Mouse (Mus musculus): Measurements from ENCODE around the gene Tekt3. TPM values are rescaled to one million over a fixed set of nuclear protein-coding genes. Genes with fewer than 3 reads are reported as not detected.

Tekt3 gene
- total RNA-seq (2014; fragmentation: Nextera tagmentation) (not detected in 2 replicates), total RNA-seq (2017) (0.11 TPM in 1 of 2 replicates, not detected in the other), polyA plus RNA-seq (2012) (not detected in 2 replicates)

DNA sequence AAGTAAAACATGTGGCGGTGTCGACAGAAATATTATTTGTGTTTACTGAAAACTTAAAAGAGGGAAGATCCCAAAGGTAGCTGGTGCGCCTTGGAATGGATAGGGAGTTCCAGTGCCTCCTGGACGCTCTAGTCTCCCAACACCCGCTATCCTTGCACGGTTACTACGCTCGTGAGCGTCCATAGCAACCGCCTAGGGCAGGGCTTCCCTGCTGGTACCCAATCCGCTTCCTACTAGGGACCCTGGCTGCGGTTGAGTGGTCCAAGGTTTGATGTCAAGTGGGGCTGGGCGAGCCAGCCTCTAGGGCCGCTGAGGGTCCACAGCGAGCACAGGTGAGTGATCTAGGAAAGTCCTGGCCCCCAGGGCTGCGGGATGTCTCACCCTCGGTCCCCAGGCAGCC lies at the start of gene Tekt3:
Gene Tekt3 (plus strand): TSS at position 209 of the 400 bp plus-strand sequence.
- H3K4me1 ChIP-seq (ENCODE audit: insufficient read depth, low read depth, low read length) = no peaks in the 10 kb centered on the region
- ATAC-seq (ENCODE audit: extremely low read depth, insufficient number of reproducible peaks, low FRiP score, poor library complexity, severe bottlenecking) (no peak), DNase-seq (ENCODE audit: low spot score) (no peak)
- peaks cover 7% of the 10 kb centered on the region for H3K9me3 ChIP-seq (replicated peaks)
- H3K27me3 ChIP-seq (ENCODE audit: insufficient read depth, low read length) = no peaks in the 10 kb centered on the region
- H3K36me3 ChIP-seq (replicated peaks) = no peaks in the 10 kb centered on the region
- no peak within 1 kb of the TSS for H3K4me3 ChIP-seq (ENCODE audit: low read depth, low read length)
- no peak for TF ChIP-seq TAL1 (conservative IDR thresholded peaks at IDR 0.05; ENCODE audit: low read depth, low read length)
- no peak for TF ChIP-seq GATA2 (IDR thresholded peaks at IDR 0.05; ENCODE audit: borderline replicate concordance, low read depth, low read length)
- no peak for TF ChIP-seq GATA1 (IDR thresholded peaks at IDR 0.05; ENCODE audit: borderline replicate concordance, low read length)
- TF ChIP-seq CTCF (IDR thresholded peaks at IDR 0.05; ENCODE audit: low read depth, low read length) = no peak

- no peak for DNase-seq (ENCODE audit: low spot score)
- no peaks in the 10 kb centered on the region for H3K36me3 ChIP-seq (replicated peaks)
- TF ChIP-seq CTCF (IDR thresholded peaks at IDR 0.05; ENCODE audit: low read depth, low read length) = no peak
- no peak for TF ChIP-seq TAL1 (conservative IDR thresholded peaks at IDR 0.05; ENCODE audit: low read depth, low read length)
- TF ChIP-seq GATA1 (IDR thresholded peaks at IDR 0.05; ENCODE audit: borderline replicate concordance, low read length) = no peak
- H3K4me1 ChIP-seq (ENCODE audit: insufficient read depth, low read depth, low read length) = no peaks in the 10 kb centered on the region
- no peak for ATAC-seq (ENCODE audit: extremely low read depth, insufficient number of reproducible peaks, low FRiP score, poor library complexity, severe bottlenecking)
- no peaks in the 10 kb centered on the region for H3K27me3 ChIP-seq (ENCODE audit: insufficient read depth, low read length)
- H3K4me3 ChIP-seq (ENCODE audit: low read depth, low read length) = no peak overlapping the region
- H3K9me3 ChIP-seq (replicated peaks) = no peaks in the 10 kb centered on the region
These were observed 43.9 kb upstream of the Tekt3 start for GRCm38 (mm10) chr11:63017327-63018082.

- Histone ChIP-seq H3K36me3 (replicated peaks) (no peaks in the 10 kb centered on the region), H3K27me3 (ENCODE audit: insufficient read depth, low read length) (no peaks in the 10 kb centered on the region), H3K4me3 (ENCODE audit: low read depth, low read length) (no peak overlapping the region), H3K4me1 (ENCODE audit: insufficient read depth, low read depth, low read length) (no peaks in the 10 kb centered on the region), H3K9me3 (replicated peaks) (no peaks in the 10 kb centered on the region)
- TF ChIP-seq CTCF (IDR thresholded peaks at IDR 0.05; ENCODE audit: low read depth, low read length) (no peak), GATA2 (IDR thresholded peaks at IDR 0.05; ENCODE audit: borderline replicate concordance, low read depth, low read length) (no peak)
- ATAC-seq (ENCODE audit: extremely low read depth, insufficient number of reproducible peaks, low FRiP score, poor library complexity, severe bottlenecking) (no peak), DNase-seq (ENCODE audit: low spot score) (no peak)
These were observed 43.3 kb upstream of the Tekt3 start for GRCm38 (mm10) chr11:63018083-63018622.

GRCm38 (mm10) chr11:63020633-63021032 lies 40.8 kb upstream of the Tekt3 start:
- DNase-seq (ENCODE audit: low spot score) (no peak), ATAC-seq (ENCODE audit: extremely low read depth, insufficient number of reproducible peaks, low FRiP score, poor library complexity, severe bottlenecking) (no peak; the same call in 1 of the 2 replicates)
- Histone ChIP-seq H3K4me1 (ENCODE audit: insufficient read depth, low read depth, low read length) (no peaks in the 10 kb centered on the region), H3K4me3 (ENCODE audit: low read depth, low read length) (no peak overlapping the region), H3K27me3 (ENCODE audit: insufficient read depth, low read length) (no peaks in the 10 kb centered on the region), H3K9me3 (replicated peaks) (no peaks in the 10 kb centered on the region), H3K36me3 (replicated peaks) (no peaks in the 10 kb centered on the region)
- no peak for TF ChIP-seq CTCF (IDR thresholded peaks at IDR 0.05; ENCODE audit: low read depth, low read length)
- TF ChIP-seq GATA1 (IDR thresholded peaks at IDR 0.05; ENCODE audit: borderline replicate concordance, low read length) = no peak
- no peak for TF ChIP-seq TAL1 (conservative IDR thresholded peaks at IDR 0.05; ENCODE audit: low read depth, low read length)
- no peak for TF ChIP-seq GATA2 (IDR thresholded peaks at IDR 0.05; ENCODE audit: borderline replicate concordance, low read depth, low read length)
- TF ChIP-seq POLR2AphosphoS5 (IDR thresholded peaks at IDR 0.05; ENCODE audit: insufficient replicate concordance, low read depth, low read length) = no peak

DNA sequence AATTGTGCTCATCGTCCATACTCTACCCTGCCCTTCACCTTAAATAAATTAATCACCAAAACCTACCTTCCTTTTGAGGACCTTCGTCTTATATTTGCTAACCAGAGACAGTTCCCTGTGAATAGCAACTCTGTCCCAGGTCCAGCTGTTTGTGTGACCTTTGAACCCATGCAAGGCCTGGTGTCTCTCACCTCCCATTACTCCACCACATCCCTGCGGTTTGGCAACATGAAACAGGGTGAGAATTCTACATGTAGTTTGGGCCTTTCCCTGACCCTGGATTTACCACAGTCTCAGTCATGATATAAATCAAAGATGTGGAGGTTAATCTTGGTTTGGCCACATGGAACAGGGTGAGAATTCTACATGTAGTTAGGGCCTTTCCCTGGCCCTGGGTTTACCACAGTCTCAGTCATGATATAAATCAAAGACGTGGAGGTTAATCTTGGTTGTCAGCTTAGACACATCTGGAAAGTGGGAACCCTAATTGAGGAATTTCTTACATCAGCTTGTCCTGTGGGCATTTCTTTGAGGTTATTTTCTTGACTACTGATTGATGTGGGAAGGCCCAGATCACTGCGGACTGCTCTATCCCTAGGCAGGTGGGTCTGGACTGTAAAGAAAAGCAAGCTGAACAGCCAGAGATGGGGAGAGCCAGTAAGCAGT lies 40.2 kb upstream of the Tekt3 start:
- Histone ChIP-seq H3K36me3 (replicated peaks) (no peaks in the 10 kb centered on the region), H3K27me3 (ENCODE audit: insufficient read depth, low read length) (no peaks in the 10 kb centered on the region), H3K4me3 (ENCODE audit: low read depth, low read length) (no peak overlapping the region), H3K4me1 (ENCODE audit: insufficient read depth, low read depth, low read length) (no peaks in the 10 kb centered on the region), H3K9me3 (replicated peaks) (no peaks in the 10 kb centered on the region)
- ATAC-seq (ENCODE audit: extremely low read depth, insufficient number of reproducible peaks, low FRiP score, poor library complexity, severe bottlenecking) (no peak), DNase-seq (ENCODE audit: low spot score) (no peak)
- TF ChIP-seq CTCF (IDR thresholded peaks at IDR 0.05; ENCODE audit: low read depth, low read length) (no peak), POLR2AphosphoS5 (IDR thresholded peaks at IDR 0.05; ENCODE audit: insufficient replicate concordance, low read depth, low read length) (no peak), GATA1 (IDR thresholded peaks at IDR 0.05; ENCODE audit: borderline replicate concordance, low read length) (no peak), GATA2 (IDR thresholded peaks at IDR 0.05; ENCODE audit: borderline replicate concordance, low read depth, low read length) (no peak), TAL1 (conservative IDR thresholded peaks at IDR 0.05; ENCODE audit: low read depth, low read length) (no peak)

DNA sequence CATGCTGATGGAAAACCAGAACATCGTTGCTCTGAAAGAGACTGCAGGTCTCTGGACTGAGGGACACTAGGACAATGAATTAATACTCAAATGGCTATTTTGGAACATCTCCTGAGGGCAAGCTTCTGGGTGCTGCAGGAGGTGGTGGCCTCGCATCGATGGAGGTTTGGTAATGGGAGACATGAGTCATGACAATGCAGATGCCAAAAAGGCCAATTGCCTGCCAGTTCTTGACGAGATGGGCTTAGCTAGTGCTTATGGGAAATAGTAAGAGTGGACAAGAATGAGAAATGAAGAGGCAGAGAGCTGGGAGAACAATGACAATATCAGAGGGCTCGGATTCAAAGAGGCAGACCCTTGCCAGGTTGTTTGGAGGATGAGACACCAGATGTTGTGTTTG lies 38.0 kb upstream of the Tekt3 start:
- H3K4me3 ChIP-seq (ENCODE audit: low read depth, low read length) = no peak overlapping the region
- ATAC-seq (ENCODE audit: extremely low read depth, insufficient number of reproducible peaks, low FRiP score, poor library complexity, severe bottlenecking) = no peak
- H3K4me1 ChIP-seq (ENCODE audit: insufficient read depth, low read depth, low read length) = no peaks in the 10 kb centered on the region
- H3K9me3 ChIP-seq (replicated peaks) = 0 out of 2 replicates have a peak, but pooled peaks cover 2% of the 10 kb centered on the region
- H3K36me3 ChIP-seq (replicated peaks) = no peaks in the 10 kb centered on the region
- TF ChIP-seq GATA1 (IDR thresholded peaks at IDR 0.05; ENCODE audit: borderline replicate concordance, low read length) = no peak
- TF ChIP-seq TAL1 (conservative IDR thresholded peaks at IDR 0.05; ENCODE audit: low read depth, low read length) = no peak
- H3K27me3 ChIP-seq (ENCODE audit: insufficient read depth, low read length) = no peaks in the 10 kb centered on the region
- no peak for DNase-seq (ENCODE audit: low spot score)

Data from G1E (cell line).